Mouse (Mus musculus): Measurements from ENCODE around the gene Anp32b. TPM values are rescaled to one million over a fixed set of nuclear protein-coding genes. Genes with fewer than 3 reads are reported as not detected.

The Anp32b gene
- total and polyA plus RNA-seq, 3 experiments, result 41.1 to 547 TPM; not detected in 1

DNA sequence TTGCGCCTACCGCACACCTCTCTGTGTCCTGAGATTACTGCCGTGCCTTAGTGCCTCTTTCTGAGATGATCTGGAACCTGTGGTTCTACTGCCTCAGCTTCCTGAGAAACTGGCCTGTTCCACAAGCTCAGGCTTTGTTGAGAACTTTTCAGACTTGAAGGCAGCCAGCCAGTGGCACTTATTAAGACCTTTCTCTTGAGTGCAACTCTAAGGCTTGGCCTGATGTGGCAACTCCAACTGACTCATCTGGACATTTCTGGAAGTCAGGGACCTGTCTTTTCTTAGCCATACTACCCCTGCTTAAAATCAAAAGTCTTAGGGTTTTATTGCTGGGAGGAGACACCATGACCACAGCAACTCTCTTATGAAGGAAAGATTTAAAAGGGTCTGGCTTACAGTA, 6.5 kb downstream of the Anp32b start:
- Histone ChIP-seq H3K4me3 (ENCODE audit: control insufficient read depth in 1 of 2, insufficient read depth in 1 of 2, low read depth in 2 of 2, low read length in 2 of 2) (no peak overlapping the region), H3K36me3 (ENCODE audit: control insufficient read depth in 1 of 2, insufficient read depth in 2 of 2, low read length in 2 of 2) (peaks cover 30 to 45% of the 10 kb centered on the region in 2 experiments), H3K4me1 (ENCODE audit: control insufficient read depth in 1 of 2, insufficient read depth in 2 of 2, low read length in 2 of 2) (peaks cover 19 to 30% of the 10 kb centered on the region in 2 experiments), H3K27me3 (ENCODE audit: control insufficient read depth in 1 of 2, insufficient read depth in 2 of 2, low read length in 2 of 2) (no peaks in the 10 kb centered on the region), H3K9me3 (replicated peaks; ENCODE audit: insufficient read depth, low read length) (no peaks in the 10 kb centered on the region), H3K27ac (ENCODE audit: control insufficient read depth, low read depth, low read length) (no peak overlapping the region), H3K79me2 (ENCODE audit: control insufficient read depth, insufficient read depth, low read length, poor library complexity) (peaks cover 90% of the 10 kb centered on the region), H3K9ac (ENCODE audit: control insufficient read depth, low read depth, low read length, poor library complexity, severe bottlenecking) (no peak overlapping the region)
- DNase-seq (ENCODE audit: low read depth, low spot score), result no peak
- TF ChIP-seq ZKSCAN1 (IDR thresholded peaks at IDR 0.05; ENCODE audit: low read depth, low read length) (no peak), GABPA (IDR thresholded peaks at IDR 0.05; ENCODE audit: low read depth, low read length) (no peak)

DNA sequence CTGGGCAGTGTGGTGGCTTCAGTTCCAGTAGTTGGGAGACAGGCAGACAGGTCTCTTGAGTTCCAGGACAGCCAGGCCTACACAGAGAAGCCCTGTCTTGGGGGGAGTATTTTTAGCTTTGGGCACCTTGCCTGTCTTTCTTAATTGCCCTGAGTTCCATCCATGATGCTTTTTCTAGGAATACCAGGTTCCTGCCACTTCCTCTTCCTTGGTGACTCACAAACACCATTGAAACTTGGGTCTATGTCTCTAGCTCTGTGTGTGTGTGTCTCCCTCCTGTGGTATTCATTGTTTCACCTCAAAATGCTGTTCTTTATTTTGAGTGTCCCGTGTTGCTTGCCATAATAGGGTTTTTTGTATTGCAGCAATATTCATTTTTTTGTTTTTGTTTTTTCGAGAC, 7.7 kb downstream of the Anp32b start:
- H3K9me3 ChIP-seq (replicated peaks; ENCODE audit: insufficient read depth, low read length), result no peaks in the 10 kb centered on the region
- H3K79me2 ChIP-seq (ENCODE audit: control insufficient read depth, insufficient read depth, low read length, poor library complexity), result peaks cover 83% of the 10 kb centered on the region
- no peak for TF ChIP-seq NELFE (IDR thresholded peaks at IDR 0.05; ENCODE audit: low read depth, low read length)
- no peak for TF ChIP-seq MYB (IDR thresholded peaks at IDR 0.05; ENCODE audit: low read depth, low read length)
- H3K9ac ChIP-seq (ENCODE audit: control insufficient read depth, low read depth, low read length, poor library complexity, severe bottlenecking), result no peak overlapping the region
- H3K27me3 ChIP-seq (ENCODE audit: control insufficient read depth in 1 of 2, insufficient read depth in 2 of 2, low read length in 2 of 2), result no peaks in the 10 kb centered on the region
- DNase-seq (ENCODE audit: low read depth, low spot score), result no peak
- H3K27ac ChIP-seq (ENCODE audit: control insufficient read depth, low read depth, low read length), result no peak overlapping the region
- H3K4me1 ChIP-seq (ENCODE audit: control insufficient read depth in 1 of 2, insufficient read depth in 2 of 2, low read length in 2 of 2), result peaks cover 19 to 24% of the 10 kb centered on the region in 2 experiments
- peaks cover 40% of the 10 kb centered on the region in 2 experiments for H3K36me3 ChIP-seq (ENCODE audit: control insufficient read depth in 1 of 2, insufficient read depth in 2 of 2, low read length in 2 of 2)
- H3K4me3 ChIP-seq (ENCODE audit: control insufficient read depth in 1 of 2, insufficient read depth in 1 of 2, low read depth in 2 of 2, low read length in 2 of 2), result no peak overlapping the region

DNA sequence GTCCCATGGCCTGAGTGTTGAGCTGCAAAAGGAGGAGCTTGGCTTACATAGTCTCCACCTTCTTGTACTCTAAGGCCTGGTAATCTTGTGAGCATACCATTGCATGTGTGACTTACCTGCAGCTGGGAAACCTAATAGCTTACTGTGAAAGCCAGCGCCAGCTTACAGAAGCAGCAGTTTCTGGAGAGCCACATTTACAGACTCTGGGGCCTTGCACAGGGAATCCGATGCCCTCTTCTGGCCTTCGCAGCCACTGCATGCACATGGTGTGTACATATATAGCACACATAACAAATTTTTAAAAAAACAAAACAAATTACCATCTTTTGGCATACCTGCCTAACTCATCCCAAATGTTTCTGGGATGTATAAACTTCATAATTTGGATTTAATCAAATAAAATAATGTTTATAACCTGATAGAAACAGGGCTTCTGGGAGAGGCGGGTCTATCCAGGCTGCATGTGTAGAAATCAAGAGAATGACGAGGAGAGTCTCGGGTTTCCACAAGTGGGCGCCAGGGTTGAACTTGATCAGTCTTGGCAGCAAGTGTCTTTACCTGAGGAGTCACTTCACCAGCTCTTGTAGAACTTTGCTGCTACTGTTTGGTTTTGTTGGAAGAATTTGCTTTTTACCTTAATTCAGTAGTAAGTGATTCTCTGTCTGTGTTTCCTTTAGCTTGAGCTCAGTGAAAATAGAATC, 12.6 kb downstream of the Anp32b start:
- DNase-seq (ENCODE audit: low read depth, low spot score), result peak; percentile 71
- no peak overlapping the region for H3K27ac ChIP-seq (ENCODE audit: control insufficient read depth, low read depth, low read length)
- H3K4me3 ChIP-seq (ENCODE audit: control insufficient read depth in 1 of 2, insufficient read depth in 1 of 2, low read depth in 2 of 2, low read length in 2 of 2), result no peak overlapping the region
- no peaks in the 10 kb centered on the region for H3K9me3 ChIP-seq (replicated peaks; ENCODE audit: insufficient read depth, low read length)
- H3K9ac ChIP-seq (ENCODE audit: control insufficient read depth, low read depth, low read length, poor library complexity, severe bottlenecking), result no peak overlapping the region
- H3K27me3 ChIP-seq (ENCODE audit: control insufficient read depth in 1 of 2, insufficient read depth in 2 of 2, low read length in 2 of 2), result no peaks in the 10 kb centered on the region
- peaks cover 0 to 75% of the 10 kb centered on the region in 2 experiments; a peak in 3 of 4 replicates for H3K36me3 ChIP-seq (ENCODE audit: control insufficient read depth in 1 of 2, insufficient read depth in 2 of 2, low read length in 2 of 2)
- peaks cover 40% of the 10 kb centered on the region for H3K79me2 ChIP-seq (ENCODE audit: control insufficient read depth, insufficient read depth, low read length, poor library complexity)
- TF ChIP-seq SMC3 (IDR thresholded peaks at IDR 0.05; ENCODE audit: low read depth, low read length), result peak; percentile 61
- 0 out of 2 replicates have a peak, but pooled peaks have one; percentile 67 for TF ChIP-seq MYC (IDR thresholded peaks at IDR 0.05; ENCODE audit: low read depth, low read length)
- peak; percentile 56 to 68 (median 59) for TF ChIP-seq CTCF (IDR thresholded peaks at IDR 0.05 in 2 of 3, conservative IDR thresholded peaks at IDR 0.05 in 1 of 3; ENCODE audit: control insufficient read depth in 1 of 3, insufficient read depth in 1 of 3, low read depth in 2 of 3, low read length in 3 of 3, poor library complexity in 1 of 3, severe bottlenecking in 1 of 3)
- TF ChIP-seq RAD21 (IDR thresholded peaks at IDR 0.05; ENCODE audit: low read depth, low read length), result peak; percentile 36; the same call in 1 of the 2 replicates
- TF ChIP-seq E2F4 (IDR thresholded peaks at IDR 0.05; ENCODE audit: borderline replicate concordance, low read depth, low read length), result no peak
- TF ChIP-seq ZC3H11A (IDR thresholded peaks at IDR 0.05; ENCODE audit: low read depth, low read length), result peak; percentile 42
- no peak for TF ChIP-seq UBTF (IDR thresholded peaks at IDR 0.05; ENCODE audit: borderline replicate concordance, insufficient read depth, low read depth, low read length)
- 0 out of 2 replicates have a peak, but pooled peaks have one; percentile 39 for TF ChIP-seq MXI1 (IDR thresholded peaks at IDR 0.05; ENCODE audit: low read depth, low read length)
- TF ChIP-seq MAFK (IDR thresholded peaks at IDR 0.05; ENCODE audit: borderline replicate concordance, low read depth, low read length), result no peak
- H3K4me1 ChIP-seq (ENCODE audit: control insufficient read depth in 1 of 2, insufficient read depth in 2 of 2, low read length in 2 of 2), result no peaks in the 10 kb centered on the region
